Mouse (Mus musculus) C2C12 (cell line): ENCODE results near the gene Vps37c. TPM values are rescaled to one million over a fixed set of nuclear protein-coding genes. Genes with fewer than 3 reads are reported as not detected.

Experiments
- H3K27me3 ChIP-seq: one replicate; pipeline ENCODE4 v1.6.1; 2011; ENCODE audit not compliant: control insufficient read depth, insufficient read depth, insufficient read length
- H3K36me3 ChIP-seq: one replicate; pipeline ENCODE4 v1.6.1; 2011; ENCODE audit not compliant: control insufficient read depth, insufficient read depth
- H3K4me3 ChIP-seq: one replicate; pipeline ENCODE4 v1.5.1; 2011; ENCODE audit warnings: mild to moderate bottlenecking, control low read depth; ENCODE audit not compliant: poor library complexity, insufficient read depth, severe bottlenecking
- H3K79me2 ChIP-seq: one replicate; pipeline ENCODE4 v1.6.1; 2011; ENCODE audit not compliant: control insufficient read depth, insufficient read depth
- H3K79me3 ChIP-seq: one replicate; pipeline ENCODE4 v1.6.1; 2011; ENCODE audit warnings: low read depth, control low read depth
- H3ac ChIP-seq: one replicate; pipeline ENCODE3; 2011; ENCODE audit warnings: low read depth; ENCODE audit not compliant: control insufficient read depth, insufficient read length
- CEBPB ChIP-seq: IDR thresholded peaks from one replicate; pipeline ENCODE4 v1.6.1; 2011; ENCODE audit warnings: low read depth, mild to moderate bottlenecking, control low read depth, moderate library complexity
- CTCF ChIP-seq: IDR thresholded peaks from one replicate; pipeline ENCODE4 v1.5.1; 2011; ENCODE audit not compliant: control insufficient read depth, insufficient read depth, insufficient read length
- FOSL1 ChIP-seq: IDR thresholded peaks from one replicate; pipeline ENCODE4 v1.8.0; 2011; ENCODE audit warnings: mild to moderate bottlenecking, low read length; ENCODE audit not compliant: poor library complexity, insufficient read depth, severe bottlenecking
- MAX ChIP-seq: IDR thresholded peaks from one replicate; pipeline ENCODE4 v1.6.1; 2011; ENCODE audit warnings: mild to moderate bottlenecking, control low read depth
- MYOD1 ChIP-seq: IDR thresholded peaks from one replicate; pipeline ENCODE4 v1.6.1; 2011; ENCODE audit warnings: low read depth; ENCODE audit not compliant: control insufficient read depth, insufficient read length
- MYOG ChIP-seq: IDR thresholded peaks from one replicate; pipeline ENCODE4 v1.6.1; 2011; ENCODE audit not compliant: control insufficient read depth, insufficient read length; ENCODE audit errors: extremely low read depth
- USF1 ChIP-seq: IDR thresholded peaks from one replicate; pipeline ENCODE4 v1.6.1; 2011; ENCODE audit warnings: low read depth, mild to moderate bottlenecking, control low read depth, moderate library complexity
- polyA plus RNA-seq: library from polyadenylated mRNA; unstranded; fragments of >200 nt; fragmentation: generic; extraction: Trizol; gene quantifications from one replicate; pipeline ENCODE4 v1.2.1, GENCODE M21; 2012; ENCODE audit warnings: missing spikeins

Vps37c gene
- polyA plus RNA-seq, 1 experiment = 21.9 TPM

GRCm38 (mm10) chr19:10678772-10679067 lies 9.8 kb upstream of the Vps37c start:
- no peaks in the 10 kb centered on the region for H3K79me3 ChIP-seq
- H3K36me3 ChIP-seq = no peaks in the 10 kb centered on the region
- no peaks in the 10 kb centered on the region for H3K79me2 ChIP-seq
- H3ac ChIP-seq = no peak overlapping the region
- TF ChIP-seq CTCF (no peak), MYOD1 (no peak), CEBPB (no peak), FOSL1 (no peak), USF1 (no peak), MAX (no peak), MYOG (no peak)
- no peaks in the 10 kb centered on the region for H3K27me3 ChIP-seq
- H3K4me3 ChIP-seq = no peak overlapping the region

GRCm38 (mm10) chr19:10681571-10681970 lies 7.0 kb upstream of the Vps37c start:
- TF ChIP-seq MAX (no peak), CTCF (no peak), CEBPB (no peak), FOSL1 (no peak), MYOD1 (no peak), USF1 (no peak), MYOG (no peak)
- no peaks in the 10 kb centered on the region for H3K36me3 ChIP-seq
- H3K27me3 ChIP-seq = no peaks in the 10 kb centered on the region
- no peaks in the 10 kb centered on the region for H3K79me2 ChIP-seq
- H3K4me3 ChIP-seq = no peak overlapping the region
- no peaks in the 10 kb centered on the region for H3K79me3 ChIP-seq
- no peak overlapping the region for H3ac ChIP-seq

GRCm38 (mm10) chr19:10685081-10685480 lies 3.5 kb upstream of the Vps37c start:
- Histone ChIP-seq H3K36me3 (no peaks in the 10 kb centered on the region), H3K4me3 (no peak overlapping the region), H3K79me3 (no peaks in the 10 kb centered on the region), H3K79me2 (peaks cover 11% of the 10 kb centered on the region), H3K27me3 (no peaks in the 10 kb centered on the region), H3ac (no peak overlapping the region)
- TF ChIP-seq MYOG (no peak), MYOD1 (no peak), FOSL1 (no peak), CEBPB (no peak), USF1 (no peak), CTCF (no peak), MAX (no peak)

GRCm38 (mm10) chr19:10685727-10686126 lies 2.8 kb upstream of the Vps37c start:
- H3ac ChIP-seq = no peak overlapping the region
- peaks cover 2% of the 10 kb centered on the region for H3K79me3 ChIP-seq

GRCm38 (mm10) chr19:10689470-10690166 lies 1.1 kb downstream of the Vps37c start:
- H3K79me3 ChIP-seq = peaks cover 39% of the 10 kb centered on the region
- peak overlapping the region; percentile 52 for H3K4me3 ChIP-seq
- H3K36me3 ChIP-seq = peaks cover 20% of the 10 kb centered on the region
- peaks cover 55% of the 10 kb centered on the region for H3K79me2 ChIP-seq
- TF ChIP-seq CEBPB (no peak), MYOG (no peak), MAX (no peak), CTCF (no peak), FOSL1 (no peak), MYOD1 (no peak)
- H3K27me3 ChIP-seq = no peaks in the 10 kb centered on the region
- peak overlapping the region; percentile 83 for H3ac ChIP-seq

More at GRCm38 (mm10) chr19:10685727-10686126, 2.8 kb upstream of the Vps37c start:
- no peak overlapping the region for H3K4me3 ChIP-seq
- no peaks in the 10 kb centered on the region for H3K36me3 ChIP-seq
- H3K79me2 ChIP-seq = peaks cover 16% of the 10 kb centered on the region
- TF ChIP-seq CTCF = no peak
- no peak for TF ChIP-seq MYOG
- no peak for TF ChIP-seq USF1
- no peak for TF ChIP-seq MAX
- no peak for TF ChIP-seq FOSL1
- TF ChIP-seq MYOD1 = no peak
- no peak for TF ChIP-seq CEBPB
- H3K27me3 ChIP-seq = no peaks in the 10 kb centered on the region

- Histone ChIP-seq H3K4me3 (no peak overlapping the region), H3K79me2 (peaks cover 63% of the 10 kb centered on the region), H3K27me3 (no peaks in the 10 kb centered on the region), H3K79me3 (peaks cover 43% of the 10 kb centered on the region), H3K36me3 (peaks cover 20% of the 10 kb centered on the region), H3ac (no peak overlapping the region)
- TF ChIP-seq FOSL1 (no peak), MYOG (no peak), CTCF (no peak), MAX (peak; percentile 86), USF1 (peak; percentile 10), MYOD1 (no peak), CEBPB (no peak)
These were observed 1.8 kb downstream of the Vps37c start for GRCm38 (mm10) chr19:10690336-10690735.
